Mouse (Mus musculus): ENCODE measurements around the gene Emb. TPM values are rescaled to one million over a fixed set of nuclear protein-coding genes. Genes with fewer than 3 reads are reported as not detected.

Gene Emb
- total and polyA plus RNA-seq, 3 experiments = 0.43 to 1.7 TPM; not detected in 1

- no peaks in the 10 kb centered on the region for H3K4me1 ChIP-seq (ENCODE audit: control insufficient read depth in 1 of 2, insufficient read depth in 2 of 2, low read length in 2 of 2)
- TF ChIP-seq TCF12 (IDR thresholded peaks at IDR 0.05; ENCODE audit: low read depth, low read length) (no peak), MAFK (IDR thresholded peaks at IDR 0.05; ENCODE audit: borderline replicate concordance, low read depth, low read length) (no peak), E2F4 (IDR thresholded peaks at IDR 0.05; ENCODE audit: borderline replicate concordance, low read depth, low read length) (no peak), CTCF (IDR thresholded peaks at IDR 0.05 in 2 of 3, conservative IDR thresholded peaks at IDR 0.05 in 1 of 3; ENCODE audit: control insufficient read depth in 1 of 3, insufficient read depth in 1 of 3, low read depth in 2 of 3, low read length in 3 of 3, poor library complexity in 1 of 3, severe bottlenecking in 1 of 3) (no peak), ELF1 (IDR thresholded peaks at IDR 0.05; ENCODE audit: low read depth, low read length) (no peak), ZC3H11A (IDR thresholded peaks at IDR 0.05; ENCODE audit: low read depth, low read length) (no peak)
- no peak overlapping the region for H3K4me3 ChIP-seq (ENCODE audit: control insufficient read depth in 1 of 2, insufficient read depth in 1 of 2, low read depth in 2 of 2, low read length in 2 of 2)
- H3K36me3 ChIP-seq (ENCODE audit: control insufficient read depth in 1 of 2, insufficient read depth in 2 of 2, low read length in 2 of 2) = no peaks in the 10 kb centered on the region
- no peaks in the 10 kb centered on the region for H3K79me2 ChIP-seq (ENCODE audit: control insufficient read depth, insufficient read depth, low read length, poor library complexity)
- no peaks in the 10 kb centered on the region for H3K9me3 ChIP-seq (replicated peaks; ENCODE audit: insufficient read depth, low read length)
- no peak for DNase-seq (ENCODE audit: low read depth, low spot score)
- no peak overlapping the region for H3K27ac ChIP-seq (ENCODE audit: control insufficient read depth, low read depth, low read length)
- no peaks in the 10 kb centered on the region for H3K27me3 ChIP-seq (ENCODE audit: control insufficient read depth in 1 of 2, insufficient read depth in 2 of 2, low read length in 2 of 2)
- no peak overlapping the region for H3K9ac ChIP-seq (ENCODE audit: control insufficient read depth, low read depth, low read length, poor library complexity, severe bottlenecking)
These were observed 3.7 kb upstream of the Emb start for GRCm38 (mm10) chr13:117204685-117205084.

DNA sequence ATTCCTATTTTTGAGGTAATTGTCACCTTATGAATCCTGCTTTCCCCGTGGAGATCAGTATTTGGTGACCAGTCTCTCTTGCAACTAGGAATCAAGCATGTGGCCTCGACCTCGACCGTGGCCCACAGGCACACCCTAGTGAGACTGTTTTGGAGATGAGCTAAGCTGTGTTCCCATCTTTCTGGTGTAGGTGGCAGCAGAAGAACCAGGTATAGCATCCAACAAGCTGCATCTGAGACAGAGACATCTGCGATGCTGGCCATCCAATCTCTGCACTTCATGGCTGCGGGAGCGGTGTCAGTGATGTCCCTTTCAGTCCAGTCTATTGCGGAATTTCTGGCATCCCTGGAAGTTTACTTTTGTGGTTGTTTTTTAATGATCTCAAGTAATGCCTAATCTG is 2.3 kb upstream of the Emb start:
- DNase-seq (ENCODE audit: low read depth, low spot score) = no peak
- H3K79me2 ChIP-seq (ENCODE audit: control insufficient read depth, insufficient read depth, low read length, poor library complexity) = no peaks in the 10 kb centered on the region
- H3K9ac ChIP-seq (ENCODE audit: control insufficient read depth, low read depth, low read length, poor library complexity, severe bottlenecking) = no peak overlapping the region
- H3K27ac ChIP-seq (ENCODE audit: control insufficient read depth, low read depth, low read length) = no peak overlapping the region
- H3K9me3 ChIP-seq (replicated peaks; ENCODE audit: insufficient read depth, low read length) = no peaks in the 10 kb centered on the region
- H3K4me3 ChIP-seq (ENCODE audit: control insufficient read depth in 1 of 2, insufficient read depth in 1 of 2, low read depth in 2 of 2, low read length in 2 of 2) = no peak overlapping the region
- TF ChIP-seq EP300 (IDR thresholded peaks at IDR 0.05; ENCODE audit: low read depth in 1 of 2, low read length in 2 of 2) (no peak), ZC3H11A (IDR thresholded peaks at IDR 0.05; ENCODE audit: low read depth, low read length) (no peak), HCFC1 (IDR thresholded peaks at IDR 0.05; ENCODE audit: low read depth, low read length) (no peak), CHD1 (IDR thresholded peaks at IDR 0.05; ENCODE audit: low read depth, low read length) (no peak), GATA1 (IDR thresholded peaks at IDR 0.05; ENCODE audit: low read depth, low read length) (no peak), UBTF (IDR thresholded peaks at IDR 0.05; ENCODE audit: borderline replicate concordance, insufficient read depth, low read depth, low read length) (no peak), ZKSCAN1 (IDR thresholded peaks at IDR 0.05; ENCODE audit: low read depth, low read length) (no peak), KAT2A (conservative IDR thresholded peaks at IDR 0.05; ENCODE audit: low read depth, low read length) (no peak), CTCF (IDR thresholded peaks at IDR 0.05 in 2 of 3, conservative IDR thresholded peaks at IDR 0.05 in 1 of 3; ENCODE audit: control insufficient read depth in 1 of 3, insufficient read depth in 1 of 3, low read depth in 2 of 3, low read length in 3 of 3, poor library complexity in 1 of 3, severe bottlenecking in 1 of 3) (no peak), MAFK (IDR thresholded peaks at IDR 0.05; ENCODE audit: borderline replicate concordance, low read depth, low read length) (no peak), ZNF384 (IDR thresholded peaks at IDR 0.05; ENCODE audit: low read depth, low read length) (no peak), CHD2 (IDR thresholded peaks at IDR 0.05; ENCODE audit: low read length) (no peak), SMC3 (IDR thresholded peaks at IDR 0.05; ENCODE audit: low read depth, low read length) (no peak), ZMIZ1 (IDR thresholded peaks at IDR 0.05; ENCODE audit: low read depth, low read length) (no peak), POLR2A (IDR thresholded peaks at IDR 0.05; ENCODE audit: control insufficient read depth in 1 of 2, insufficient read depth in 1 of 2, low read depth in 1 of 2, low read length in 2 of 2, poor library complexity in 1 of 2) (no peak)
- H3K36me3 ChIP-seq (ENCODE audit: control insufficient read depth in 1 of 2, insufficient read depth in 2 of 2, low read length in 2 of 2) = no peaks in the 10 kb centered on the region
- H3K27me3 ChIP-seq (ENCODE audit: control insufficient read depth in 1 of 2, insufficient read depth in 2 of 2, low read length in 2 of 2) = no peaks in the 10 kb centered on the region
- no peaks in the 10 kb centered on the region for H3K4me1 ChIP-seq (ENCODE audit: control insufficient read depth in 1 of 2, insufficient read depth in 2 of 2, low read length in 2 of 2)

All from MEL (cell line).